Mouse (Mus musculus) hindbrain, embryonic 16.5 days (tissue): Measurements from ENCODE around the gene Atg3. TPM values are rescaled to one million over a fixed set of nuclear protein-coding genes. Genes with fewer than 3 reads are reported as not detected.

Experiments used
- ATAC-seq: fragments of 200-750 bp; cut with Nextera tagmentation; 2 replicates; pipeline ENCODE4 v1.8.0; 2017; ENCODE audit warnings: moderate TSS enrichment, moderate library complexity
- H3K27ac ChIP-seq: fragments of 300-500 bp; sonication (generic); 2 replicates; pipeline ENCODE4 v1.5.1; 2014; ENCODE audit warnings: low read depth, mild to moderate bottlenecking, control low read depth, low read length, moderate library complexity
- H3K27me3 ChIP-seq: fragments of 300-500 bp; sonication (generic); replicated peaks from 2 replicates; pipeline ENCODE4 v1.6.1; 2014; ENCODE audit warnings: low read length; ENCODE audit not compliant: control insufficient read depth, insufficient read depth
- H3K36me3 ChIP-seq: fragments of 300-500 bp; sonication (generic); 2 replicates; pipeline ENCODE4 v1.6.1; 2014; ENCODE audit warnings: mild to moderate bottlenecking, low read length, moderate library complexity, mixed read lengths; ENCODE audit not compliant: control insufficient read depth, insufficient read depth
- H3K4me1 ChIP-seq: fragments of 300-500 bp; sonication (generic); 2 replicates; pipeline ENCODE4 v1.6.1; 2014; ENCODE audit warnings: low read depth, low read length; ENCODE audit not compliant: control insufficient read depth, insufficient read depth
- H3K4me2 ChIP-seq: fragments of 300-500 bp; sonication (generic); 2 replicates; pipeline ENCODE4 v1.6.1; 2014; ENCODE audit warnings: mild to moderate bottlenecking, low read length, control low read depth, moderate library complexity
- H3K4me3 ChIP-seq: fragments of 300-500 bp; sonication (generic); 2 replicates; pipeline ENCODE4 v1.5.1; 2014; ENCODE audit warnings: mild to moderate bottlenecking, low read length, control low read depth, moderate library complexity
- H3K9ac ChIP-seq: fragments of 300-500 bp; sonication (generic); 2 replicates; pipeline ENCODE4 v1.6.1; 2014; ENCODE audit warnings: low read depth, mild to moderate bottlenecking, control low read depth, low read length, moderate library complexity
- H3K9me3 ChIP-seq: fragments of 300-500 bp; sonication (generic); 2 replicates; pipeline ENCODE4 v1.6.1; 2014; ENCODE audit warnings: mild to moderate bottlenecking, low read length, moderate library complexity; ENCODE audit not compliant: control insufficient read depth
- WGBS: fragments of 180-500 bp; shearing (Covaris S2); extraction: QIAGEN DNeasy Blood & Tissue Kit; methylation state at CpG from one replicate; pipeline ENCODE4 v1.1.7; 2014; 5-methylcytosine and 5-hydroxymethylcytosine counted together
- polyA plus RNA-seq: library from polyadenylated mRNA; unstranded; fragments of >200 nt; fragmentation: Nextera tagmentation; extraction: Ambion mirVana; gene quantifications from 2 replicates; pipeline ENCODE4 v1.2.1, GENCODE M21; 2015

Atg3 gene
- polyA plus RNA-seq, 1 experiment from 2014 or later, result 54.9 TPM

GRCm38 (mm10) chr16:45192613-45193012 lies 34.0 kb downstream of the Atg3 start:
- peak; percentile 80 for ATAC-seq
- Histone ChIP-seq H3K36me3 (no peaks in the 10 kb centered on the region), H3K4me1 (no peaks in the 10 kb centered on the region), H3K27ac (no peak overlapping the region), H3K9me3 (no peaks in the 10 kb centered on the region), H3K4me2 (no peak overlapping the region), H3K27me3 (no peaks in the 10 kb centered on the region), H3K9ac (no peak overlapping the region), H3K4me3 (no peak overlapping the region)
- WGBS, result 0% methylated on average over 1 of the region's 1 CpGs

- peak; percentile 95 for ATAC-seq
- H3K4me1 ChIP-seq, result no peaks in the 10 kb centered on the region
- WGBS, result 29% methylated on average over 6 of the region's 6 CpGs
- H3K36me3 ChIP-seq, result no peaks in the 10 kb centered on the region
- H3K9me3 ChIP-seq, result no peaks in the 10 kb centered on the region
- no peak overlapping the region for H3K4me3 ChIP-seq
- H3K27ac ChIP-seq, result no peak overlapping the region
- H3K27me3 ChIP-seq, result no peaks in the 10 kb centered on the region
- no peak overlapping the region for H3K4me2 ChIP-seq
- no peak overlapping the region for H3K9ac ChIP-seq
Measured at GRCm38 (mm10) chr16:45196816-45197215, 38.2 kb downstream of the Atg3 start.

DNA sequence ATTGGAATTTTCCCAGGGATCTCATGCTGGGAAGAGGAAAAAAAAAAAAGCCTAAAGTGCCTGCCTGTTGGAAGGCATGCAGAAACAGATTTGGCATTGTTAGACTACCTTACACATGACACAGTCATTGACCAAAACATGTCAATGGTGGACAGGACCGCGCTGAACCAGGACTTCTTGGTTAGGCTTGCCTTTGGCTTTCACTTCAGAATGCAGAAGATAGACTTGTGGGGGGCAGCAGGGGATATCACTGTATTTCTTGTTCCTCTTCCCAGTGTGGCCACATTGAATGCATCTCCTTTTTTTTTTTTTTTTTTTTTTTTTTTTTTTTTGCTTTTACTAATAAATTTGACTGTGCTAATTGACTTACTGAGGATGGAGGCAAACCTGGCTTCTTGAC lies 42.8 kb downstream of the Atg3 start:
- WGBS, result 91% methylated on average over 2 of the region's 2 CpGs
- H3K27ac ChIP-seq, result no peak overlapping the region
- no peak overlapping the region for H3K4me3 ChIP-seq
- H3K4me2 ChIP-seq, result no peak overlapping the region
- H3K9ac ChIP-seq, result no peak overlapping the region
- no peak for ATAC-seq
- H3K9me3 ChIP-seq, result no peaks in the 10 kb centered on the region
- H3K36me3 ChIP-seq, result no peaks in the 10 kb centered on the region
- H3K27me3 ChIP-seq, result no peaks in the 10 kb centered on the region
- no peaks in the 10 kb centered on the region for H3K4me1 ChIP-seq

GRCm38 (mm10) chr16:45204438-45204837 lies 45.9 kb downstream of the Atg3 start:
- H3K27ac ChIP-seq, result no peak overlapping the region
- WGBS, result 90% methylated on average over 4 of the region's 4 CpGs
- no peaks in the 10 kb centered on the region for H3K27me3 ChIP-seq
- H3K9me3 ChIP-seq, result no peaks in the 10 kb centered on the region
- H3K4me2 ChIP-seq, result no peak overlapping the region
- no peak overlapping the region for H3K4me3 ChIP-seq
- no peak overlapping the region for H3K9ac ChIP-seq
- no peaks in the 10 kb centered on the region for H3K36me3 ChIP-seq
- H3K4me1 ChIP-seq, result no peaks in the 10 kb centered on the region
- ATAC-seq, result no peak

GRCm38 (mm10) chr16:45204859-45205670 lies 46.5 kb downstream of the Atg3 start:
- no peak overlapping the region for H3K27ac ChIP-seq
- no peaks in the 10 kb centered on the region for H3K27me3 ChIP-seq
- H3K9ac ChIP-seq, result no peak overlapping the region
- H3K4me1 ChIP-seq, result no peaks in the 10 kb centered on the region
- H3K9me3 ChIP-seq, result no peaks in the 10 kb centered on the region
- 61% methylated on average over 12 of the region's 12 CpGs for WGBS
- H3K36me3 ChIP-seq, result no peaks in the 10 kb centered on the region
- H3K4me3 ChIP-seq, result no peak overlapping the region
- H3K4me2 ChIP-seq, result no peak overlapping the region
- ATAC-seq, result no peak

GRCm38 (mm10) chr16:45222016-45222415 lies 63.4 kb downstream of the Atg3 start:
- no peak for ATAC-seq
- Histone ChIP-seq H3K4me1 (no peaks in the 10 kb centered on the region), H3K36me3 (no peaks in the 10 kb centered on the region), H3K9me3 (no peaks in the 10 kb centered on the region), H3K9ac (no peak overlapping the region), H3K4me2 (no peak overlapping the region), H3K4me3 (no peak overlapping the region), H3K27ac (no peak overlapping the region), H3K27me3 (no peaks in the 10 kb centered on the region)
- WGBS, result 63% methylated on average over 2 of the region's 2 CpGs

- no peak for ATAC-seq
- H3K4me2 ChIP-seq, result no peak overlapping the region
- no peak overlapping the region for H3K27ac ChIP-seq
- H3K9ac ChIP-seq, result no peak overlapping the region
- WGBS, result 82% methylated on average over 3 of the region's 3 CpGs
- H3K36me3 ChIP-seq, result no peaks in the 10 kb centered on the region
- no peaks in the 10 kb centered on the region for H3K27me3 ChIP-seq
- H3K9me3 ChIP-seq, result no peaks in the 10 kb centered on the region
- H3K4me1 ChIP-seq, result no peaks in the 10 kb centered on the region
- no peak overlapping the region for H3K4me3 ChIP-seq
Measured at GRCm38 (mm10) chr16:45222771-45223170, 64.2 kb downstream of the Atg3 start.

DNA sequence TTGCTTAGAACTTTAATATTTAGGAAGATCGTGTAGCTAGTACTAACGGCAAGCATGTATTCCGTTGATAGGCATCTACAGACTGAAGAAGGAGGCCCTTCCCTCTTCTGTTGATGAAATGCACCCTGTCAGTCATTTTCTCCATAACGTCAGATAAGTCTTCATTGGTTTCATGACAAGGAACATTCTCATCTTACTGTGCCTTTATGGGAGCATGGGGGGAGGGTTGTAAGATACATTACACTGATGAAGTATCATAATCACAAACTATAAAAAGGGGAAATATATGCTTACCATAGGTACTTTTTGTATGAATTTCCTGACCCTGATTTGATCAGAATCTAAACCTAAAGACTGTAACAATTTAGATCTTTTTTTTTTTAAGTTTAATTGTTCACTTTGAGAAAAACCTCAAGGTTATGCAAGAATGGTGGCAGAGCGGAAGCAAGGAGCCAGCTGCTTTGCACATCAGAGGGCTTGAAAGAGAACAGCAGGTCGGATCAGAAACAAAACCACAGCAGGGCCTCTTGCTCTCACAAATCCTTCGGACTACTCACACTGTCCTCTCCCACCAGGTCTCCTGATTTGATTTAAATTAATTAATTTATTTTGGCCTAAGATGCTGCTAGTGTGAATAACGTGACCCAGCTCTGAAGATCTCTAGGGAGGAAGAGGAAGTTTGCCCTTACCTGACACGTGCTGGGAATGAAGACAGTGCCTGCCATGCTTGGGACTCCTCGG lies 65.2 kb downstream of the Atg3 start, which contains the start of gene Btla:
TSS of gene Btla (plus strand) at position 668 of the 741 bp plus-strand sequence.
- WGBS, result 37% methylated on average over 10 of the region's 10 CpGs

GRCm38 (mm10) chr16:45224431-45225008 lies 65.9 kb downstream of the Atg3 start:
- Histone ChIP-seq H3K27me3 (no peaks in the 10 kb centered on the region), H3K9me3 (no peaks in the 10 kb centered on the region), H3K4me2 (no peak overlapping the region), H3K9ac (no peak overlapping the region), H3K27ac (no peak overlapping the region), H3K36me3 (no peaks in the 10 kb centered on the region), H3K4me3 (no peak overlapping the region), H3K4me1 (no peaks in the 10 kb centered on the region)
- no peak for ATAC-seq
- 56% methylated on average over 4 of the region's 4 CpGs for WGBS

More for the DNA sequence above, 65.2 kb downstream of the Atg3 start, which contains the start of gene Btla:
- Histone ChIP-seq H3K4me3 (no peak within 1 kb of the TSS), H3K36me3 (no peaks in the 10 kb centered on the region), H3K4me1 (no peaks in the 10 kb centered on the region), H3K9me3 (no peaks in the 10 kb centered on the region), H3K4me2 (no peak within 1 kb of the TSS), H3K27ac (no peak within 1 kb of the TSS), H3K9ac (no peak within 1 kb of the TSS), H3K27me3 (no peaks in the 10 kb centered on the region)
- ATAC-seq, result no peak
